Comparison of ENCODE assay signal across 8 mouse cellular contexts in genomic region chr2:51148975-51149374, GRCm38 (mm10). TPM values are rescaled to one million over a fixed set of nuclear protein-coding genes. Genes with fewer than 3 reads are reported as not detected.
DNase-seq lines count a peak whose midpoint lies in the region; ATAC-seq and TF ChIP-seq lines count a peak whose summit lies in the region.

Gene Rnd3 (minus strand): TSS chr2:51149111.

- peak within 1 kb of the TSS; percentile 91 for H3K27ac ChIP-seq in intestine, postnatal 0 days (ENCODE audit: low read depth, low read length)
- H3K27ac ChIP-seq in midbrain, embryonic 10.5 days (replicated peaks) = peak within 1 kb of the TSS; percentile 97

- TF ChIP-seq CTCF in intestine, postnatal 0 days (IDR thresholded peaks at IDR 0.05; ENCODE audit: low read depth) = peak; percentile 98

- intact Hi-C loops in left cerebral cortex, postnatal 36 days (cut with DNase I) = loop anchor here (2.0 to 10.0 kb wide), 3 partner anchors 180 to 842 kb away; no protein-coding TSS in a partner anchor

- under 1% methylated on average over 25 of the region's 25 CpGs for WGBS in intestine, postnatal 0 days
- WGBS in midbrain, embryonic 10.5 days = under 1% methylated on average over 25 of the region's 25 CpGs

- H3K9ac ChIP-seq in intestine, postnatal 0 days (ENCODE audit: low read depth, low read length) = peak within 1 kb of the TSS; percentile 71

- peak within 1 kb of the TSS; percentile 86 for H3K4me2 ChIP-seq in intestine, postnatal 0 days (replicated peaks; ENCODE audit: low read depth)

- DNase-seq in adrenal gland, adult 8-10 months = peak; percentile 95
- peak; percentile 99 for DNase-seq in embryo, embryonic 11 days
- DNase-seq in gastrocnemius, postnatal 4 days (ENCODE audit: low spot score in 2 of 2) = peak; percentile 93 to 96
- peak; percentile 91 for DNase-seq in left cerebral cortex, postnatal 36 days (ENCODE audit: low spot score in 2 of 2)
- DNase-seq in midbrain, embryonic 10.5 days (ENCODE audit: low spot score) = peak; percentile 96
- DNase-seq in right cerebral cortex, postnatal 36 days (ENCODE audit: low spot score in 2 of 2) = peak; percentile 87 to 88
- peak; percentile 93 to 98 for DNase-seq in urinary bladder, postnatal 4 days (ENCODE audit: low spot score in 2 of 2)

- no peaks in the 10 kb centered on the region for H3K36me3 ChIP-seq in intestine, postnatal 0 days (ENCODE audit: control insufficient read depth, insufficient read depth)
- H3K36me3 ChIP-seq in midbrain, embryonic 10.5 days = peaks cover 21% of the 10 kb centered on the region

- peak within 1 kb of the TSS; percentile 93 for H3K4me3 ChIP-seq in intestine, postnatal 0 days (ENCODE audit: low read depth, low read length)
- H3K4me3 ChIP-seq in midbrain, embryonic 10.5 days = peak within 1 kb of the TSS; percentile 95

- peaks cover 8% of the 10 kb centered on the region for H3K4me1 ChIP-seq in intestine, postnatal 0 days (replicated peaks; ENCODE audit: control insufficient read depth, insufficient read depth, low read length)
- peaks cover 26% of the 10 kb centered on the region for H3K4me1 ChIP-seq in midbrain, embryonic 10.5 days

- H3K9me3 ChIP-seq in intestine, postnatal 0 days (ENCODE audit: control insufficient read depth) = no peaks in the 10 kb centered on the region
- H3K9me3 ChIP-seq in midbrain, embryonic 10.5 days (replicated peaks) = no peaks in the 10 kb centered on the region

- ATAC-seq in intestine, postnatal 0 days = peak; percentile 86

- H3K27me3 ChIP-seq in intestine, postnatal 0 days (replicated peaks; ENCODE audit: control insufficient read depth, insufficient read depth, low read length) = no peaks in the 10 kb centered on the region
- no peaks in the 10 kb centered on the region for H3K27me3 ChIP-seq in midbrain, embryonic 10.5 days (ENCODE audit: low read depth, poor library complexity, severe bottlenecking)

RNA-seq across cellular contexts. Expression of gene Rnd3, which starts in this region (rescaled TPM):
- total RNA-seq in adrenal gland, adult 8-10 months (2022) = 10 to 100 TPM; 30.0 to 44.0 (median 34.4) TPM
- total RNA-seq in gastrocnemius, postnatal 4 days (2021) = 10 to 100 TPM; 34.8 to 39.0 TPM
- 16.5 and 18.1 TPM in 2 replicates for polyA plus RNA-seq in intestine, postnatal 0 days (2015; fragmentation: Nextera tagmentation; extraction: Ambion mirVana)
- 10 to 100 TPM; 16.3 to 16.5 TPM for total RNA-seq in left cerebral cortex, postnatal 36 days (2021)
- polyA plus RNA-seq in midbrain, embryonic 10.5 days (2016; fragmentation: Nextera tagmentation; extraction: Ambion mirVana) = 155 and 255 TPM in 2 replicates

Comparison
In these comparisons a context has a peak if more than half of its experiments do, and no peak if none do; other contexts are left out.
1. Peak in every context shown above with its lines: DNase-seq, ATAC-seq, H3K4me3 ChIP-seq and H3K27ac ChIP-seq.